Mouse (Mus musculus) c-Kit-positive CD71-positive TER-119-negative erythroid progenitor cells, embryonic 14.5 days (primary cell): ENCODE measurements around the gene Ptpn4.

Experiments used
- DNase-seq: peaks from one replicate; pipeline ENCODE4 v3.0.0-alpha.2; 2013; ENCODE audit warnings: low read depth

Gene Ptpn4

GRCm38 (mm10) chr1:119641090-119641812 is 196.2 kb downstream of the Ptpn4 start:
- DNase-seq, result no peak

- no peak for DNase-seq
These were observed 197.4 kb downstream of the Ptpn4 start for GRCm38 (mm10) chr1:119640006-119640405.

DNA sequence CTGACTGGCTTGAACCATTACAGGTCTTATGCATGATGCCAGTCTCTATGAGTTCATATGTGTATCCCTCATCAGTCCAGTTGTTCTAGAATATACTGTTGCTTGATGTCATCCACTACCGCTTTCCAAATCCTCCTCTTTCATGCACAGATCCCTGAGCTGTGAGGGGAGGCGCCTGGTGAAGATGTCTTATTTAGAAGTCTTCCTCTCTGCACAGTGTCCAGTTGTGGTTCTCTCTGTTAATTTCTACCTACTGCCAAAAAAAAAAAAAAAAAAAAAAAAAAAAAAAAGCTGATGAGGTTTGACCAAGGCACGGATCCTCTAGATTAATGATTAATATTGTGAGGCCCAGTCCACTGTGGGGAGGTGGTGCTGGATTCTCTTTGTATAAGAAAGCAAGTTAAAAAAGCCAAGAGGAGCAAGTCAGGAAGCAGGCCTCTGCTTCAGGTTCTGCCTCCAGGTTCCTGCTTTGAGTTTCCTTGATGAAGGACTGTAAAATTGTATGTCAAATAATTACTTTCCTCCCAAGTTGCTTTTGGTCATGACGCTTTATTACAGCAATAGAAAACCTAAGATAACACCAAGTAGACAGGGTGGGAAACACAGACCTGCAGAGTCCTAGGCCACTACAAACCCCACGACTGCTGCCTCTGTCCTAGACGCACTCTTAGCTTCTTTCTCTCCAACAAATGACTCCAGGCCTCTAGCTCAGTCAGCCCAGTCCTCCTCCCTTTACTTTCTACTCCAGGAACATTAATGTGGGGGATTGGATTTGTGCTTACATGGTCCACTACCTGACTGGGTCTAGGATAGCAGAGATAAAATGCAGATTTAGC is 200.0 kb downstream of the Ptpn4 start:
- DNase-seq, result no peak

GRCm38 (mm10) chr1:119634746-119635145 is 202.7 kb downstream of the Ptpn4 start:
- no peak for DNase-seq

- DNase-seq, result peak; percentile 19
These were observed 207.0 kb downstream of the Ptpn4 start for GRCm38 (mm10) chr1:119630428-119630827.

- DNase-seq, result no peak
These were observed 210.6 kb downstream of the Ptpn4 start for GRCm38 (mm10) chr1:119626837-119627236.

DNA sequence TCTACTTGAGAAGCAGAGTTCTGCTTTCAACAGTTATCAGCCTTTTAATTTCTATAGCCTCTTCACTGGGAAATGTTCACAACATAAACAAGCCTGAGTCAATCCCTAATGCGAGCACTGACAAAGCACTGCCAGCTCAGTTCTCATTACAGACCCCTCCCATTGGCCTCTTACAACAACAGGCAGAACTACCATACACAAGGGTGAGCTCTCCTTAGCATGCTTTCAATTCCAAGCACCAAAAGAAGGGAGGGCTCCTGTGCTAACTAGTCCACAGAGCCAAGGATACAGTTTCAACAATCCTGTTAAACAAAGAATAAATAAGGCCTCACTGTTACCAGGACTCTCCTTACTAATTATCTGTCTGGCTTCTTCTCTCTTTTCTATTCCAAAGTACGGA is 213.0 kb downstream of the Ptpn4 start:
- no peak for DNase-seq

DNA sequence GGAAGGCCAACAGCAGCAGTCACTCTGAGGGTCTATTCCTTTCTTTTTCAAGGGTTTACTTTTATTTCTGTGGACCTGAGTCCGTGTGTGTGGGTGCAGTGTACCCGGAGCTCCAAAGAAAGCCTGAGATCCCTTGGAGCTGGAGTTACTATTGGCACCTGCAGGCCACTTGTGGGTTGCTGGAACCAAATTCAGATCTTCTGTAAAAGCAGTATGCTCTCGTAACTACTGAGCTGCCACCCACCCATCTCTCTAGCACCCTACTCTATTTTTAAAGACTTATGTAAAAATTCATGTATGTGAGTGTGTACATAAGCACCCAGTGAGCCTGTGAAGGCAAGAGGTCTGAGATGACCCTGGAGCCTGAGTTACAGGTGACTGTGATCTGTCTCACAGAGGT is 232.0 kb downstream of the Ptpn4 start:
- DNase-seq, result no peak
